Mouse (Mus musculus): ENCODE data around the gene Fxyd4. TPM values are rescaled to one million over a fixed set of nuclear protein-coding genes. Genes with fewer than 3 reads are reported as not detected.

Fxyd4 gene
- total RNA-seq, 1 experiment from 2014 or later: not detected

- DNase-seq: peak; percentile 53
These were observed 19.9 kb downstream of the Fxyd4 start for GRCm38 (mm10) chr6:117917576-117917975.

GRCm38 (mm10) chr6:117916737-117917426 lies 20.6 kb downstream of the Fxyd4 start:
- peak; percentile 84 for DNase-seq

- DNase-seq: no peak
These were observed 21.2 kb downstream of the Fxyd4 start for GRCm38 (mm10) chr6:117916205-117916736.

GRCm38 (mm10) chr6:117914541-117914940 lies 23.0 kb downstream of the Fxyd4 start:
- no peak for DNase-seq

GRCm38 (mm10) chr6:117910120-117910661 lies 27.3 kb downstream of the Fxyd4 start:
- no peak for DNase-seq

- DNase-seq: no peak
These were observed 29.0 kb downstream of the Fxyd4 start for GRCm38 (mm10) chr6:117908424-117908900.

- no peak for DNase-seq
These were observed 29.5 kb downstream of the Fxyd4 start for GRCm38 (mm10) chr6:117907979-117908355.

GRCm38 (mm10) chr6:117907301-117907978 lies 30.1 kb downstream of the Fxyd4 start:
- peak; percentile 90 for DNase-seq

GRCm38 (mm10) chr6:117906590-117907271 lies 30.8 kb downstream of the Fxyd4 start:
- DNase-seq: peak; percentile 95

- DNase-seq: no peak
These were observed 31.4 kb downstream of the Fxyd4 start for GRCm38 (mm10) chr6:117906015-117906531.

GRCm38 (mm10) chr6:117905260-117905930 lies 32.1 kb downstream of the Fxyd4 start:
- no peak for DNase-seq

GRCm38 (mm10) chr6:117903836-117904235 lies 33.7 kb downstream of the Fxyd4 start:
- no peak for DNase-seq

GRCm38 (mm10) chr6:117902556-117902955 lies 34.9 kb downstream of the Fxyd4 start:
- DNase-seq: no peak

GRCm38 (mm10) chr6:117901510-117902402 lies 35.7 kb downstream of the Fxyd4 start:
- DNase-seq: no peak

GRCm38 (mm10) chr6:117900126-117901080 lies 37.1 kb downstream of the Fxyd4 start, which contains the start of gene Hnrnpf:
Hnrnpf (plus strand) TSS chr6:117900324.
- DNase-seq: no peak

- DNase-seq: no peak
These were observed 39.7 kb downstream of the Fxyd4 start for GRCm38 (mm10) chr6:117897800-117898199.

GRCm38 (mm10) chr6:117893435-117893834 lies 44.1 kb downstream of the Fxyd4 start:
- no peak for DNase-seq

- no peak for DNase-seq
These were observed 45.1 kb downstream of the Fxyd4 start for GRCm38 (mm10) chr6:117892386-117892785.

Data from adrenal gland, postnatal 25 days (tissue).